Mouse (Mus musculus): Measurements from ENCODE around the gene Msh5. TPM values are rescaled to one million over a fixed set of nuclear protein-coding genes. Genes with fewer than 3 reads are reported as not detected.

The Msh5 gene
- total and polyA plus RNA-seq, 3 experiments, result 26.3 to 29.0 TPM; not detected in 1

DNA sequence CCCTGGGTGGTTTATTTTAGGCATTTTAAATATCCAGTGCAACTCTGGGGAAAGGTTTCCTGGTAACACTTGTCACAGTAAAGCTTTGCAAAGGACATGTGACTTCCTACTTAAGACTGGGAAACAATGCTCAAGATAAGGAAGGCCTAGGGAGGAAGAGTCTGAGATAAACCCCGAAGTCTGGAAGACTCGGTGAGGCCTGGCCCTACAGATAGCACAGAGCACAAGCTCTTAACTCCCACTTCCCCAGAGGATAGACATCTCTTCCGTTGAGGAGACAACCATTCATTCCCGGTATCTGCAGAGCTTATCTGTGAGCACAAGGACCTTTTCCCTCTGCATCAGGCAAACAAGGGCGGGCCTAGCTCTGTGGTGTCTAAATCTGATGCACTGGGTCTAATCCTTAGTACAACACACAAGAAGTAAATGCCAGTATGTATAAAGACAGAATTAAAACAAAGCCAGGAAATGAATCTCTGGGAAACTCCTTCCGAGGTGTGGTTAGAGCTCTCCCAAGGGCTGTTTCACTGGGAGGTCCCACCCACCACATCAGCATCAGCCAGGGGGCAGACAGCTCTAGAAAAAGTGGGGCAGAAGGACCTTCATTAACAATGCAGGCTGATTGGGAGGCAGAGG lies 24.6 kb downstream of the Msh5 start (continued):
- TF ChIP-seq ETS1 (IDR thresholded peaks at IDR 0.05; ENCODE audit: low read depth, low read length) (peak; percentile 95), BHLHE40 (IDR thresholded peaks at IDR 0.05; ENCODE audit: borderline replicate concordance, low read depth, low read length) (peak; percentile 92), USF2 (IDR thresholded peaks at IDR 0.05; ENCODE audit: borderline replicate concordance in 1 of 2, insufficient read depth in 1 of 2, low read depth in 1 of 2, low read length in 2 of 2) (peak in 1 of 2 experiments; percentile 73; a peak in 2 of 4 replicates)

DNA sequence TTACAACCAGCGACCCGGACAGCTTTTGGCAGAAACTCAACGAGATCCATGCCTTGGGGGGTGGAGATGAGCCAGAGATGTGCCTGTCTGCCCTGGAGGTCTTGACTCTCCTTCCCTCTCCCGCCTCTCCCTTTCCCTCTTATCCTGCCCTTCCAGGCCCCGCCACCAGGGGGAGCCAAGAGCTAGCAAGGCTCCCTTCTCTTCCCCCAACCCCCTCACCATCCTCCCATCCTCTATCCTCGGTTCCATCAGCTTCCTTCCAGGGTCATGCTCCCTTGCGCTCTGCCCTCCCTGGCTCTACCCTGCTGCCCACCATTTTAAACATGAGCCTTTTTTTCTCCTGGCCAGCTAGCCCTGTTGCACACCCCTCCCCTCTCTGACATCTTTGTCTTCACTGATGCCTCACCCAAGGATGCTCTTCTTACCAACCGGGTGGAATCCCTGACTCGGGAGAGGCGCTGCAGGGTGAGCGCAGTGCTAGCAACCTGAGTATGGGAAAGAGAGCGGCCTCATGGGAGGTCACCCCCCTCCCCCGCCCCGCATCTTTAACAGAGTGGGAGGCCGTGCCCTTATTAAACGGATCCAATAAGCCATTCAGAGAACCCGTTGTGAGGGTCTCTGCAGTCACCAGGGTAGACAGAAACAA lies 25.3 kb downstream of the Msh5 start:
- Histone ChIP-seq H3K4me3 (ENCODE audit: control insufficient read depth in 1 of 2, insufficient read depth in 1 of 2, low read depth in 2 of 2, low read length in 2 of 2) (peak overlapping the region in 1 of 2 experiments; percentile 31; a peak in 1 of 4 replicates), H3K9me3 (replicated peaks; ENCODE audit: insufficient read depth, low read length) (no peaks in the 10 kb centered on the region), H3K36me3 (ENCODE audit: control insufficient read depth in 1 of 2, insufficient read depth in 2 of 2, low read length in 2 of 2) (peaks cover 0 to 46% of the 10 kb centered on the region in 2 experiments; a peak in 2 of 4 replicates), H3K79me2 (ENCODE audit: control insufficient read depth, insufficient read depth, low read length, poor library complexity) (peaks cover 29% of the 10 kb centered on the region), H3K4me1 (ENCODE audit: control insufficient read depth in 1 of 2, insufficient read depth in 2 of 2, low read length in 2 of 2) (peaks cover 14 to 58% of the 10 kb centered on the region in 2 experiments), H3K27me3 (ENCODE audit: control insufficient read depth in 1 of 2, insufficient read depth in 2 of 2, low read length in 2 of 2) (no peaks in the 10 kb centered on the region), H3K9ac (ENCODE audit: control insufficient read depth, low read depth, low read length, poor library complexity, severe bottlenecking) (peak overlapping the region; percentile 66), H3K27ac (ENCODE audit: control insufficient read depth, low read depth, low read length) (peak overlapping the region; percentile 96)
- DNase-seq (ENCODE audit: low read depth, low spot score), result peak; percentile 90
- TF ChIP-seq CTCF (IDR thresholded peaks at IDR 0.05 in 2 of 3, conservative IDR thresholded peaks at IDR 0.05 in 1 of 3; ENCODE audit: control insufficient read depth in 1 of 3, insufficient read depth in 1 of 3, low read depth in 2 of 3, low read length in 3 of 3, poor library complexity in 1 of 3, severe bottlenecking in 1 of 3), result peak; percentile 93 to 99 (median 95)
- TF ChIP-seq GABPA (IDR thresholded peaks at IDR 0.05; ENCODE audit: low read depth, low read length), result no peak
- no peak for TF ChIP-seq USF2 (IDR thresholded peaks at IDR 0.05; ENCODE audit: borderline replicate concordance in 1 of 2, insufficient read depth in 1 of 2, low read depth in 1 of 2, low read length in 2 of 2)
- TF ChIP-seq SMC3 (IDR thresholded peaks at IDR 0.05; ENCODE audit: low read depth, low read length), result peak; percentile 90
- peak; percentile 1; the same call in 1 of the 2 replicates for TF ChIP-seq MXI1 (IDR thresholded peaks at IDR 0.05; ENCODE audit: low read depth, low read length)
- TF ChIP-seq HCFC1 (IDR thresholded peaks at IDR 0.05; ENCODE audit: low read depth, low read length), result no peak
- TF ChIP-seq GATA1 (IDR thresholded peaks at IDR 0.05; ENCODE audit: low read depth, low read length), result no peak
- no peak for TF ChIP-seq TAL1 (IDR thresholded peaks at IDR 0.05; ENCODE audit: low read length)
- no peak for TF ChIP-seq KAT2A (conservative IDR thresholded peaks at IDR 0.05; ENCODE audit: low read depth, low read length)
- TF ChIP-seq CHD2 (IDR thresholded peaks at IDR 0.05; ENCODE audit: low read length), result peak; percentile 6; the same call in 1 of the 2 replicates
- peak in 1 of 2 experiments; percentile 45; a peak in 1 of 4 replicates for TF ChIP-seq EP300 (IDR thresholded peaks at IDR 0.05; ENCODE audit: low read depth in 1 of 2, low read length in 2 of 2)
- TF ChIP-seq CHD1 (IDR thresholded peaks at IDR 0.05; ENCODE audit: low read depth, low read length), result no peak
- peak; percentile 80 for TF ChIP-seq ZC3H11A (IDR thresholded peaks at IDR 0.05; ENCODE audit: low read depth, low read length)
- no peak for TF ChIP-seq POLR2AphosphoS5 (IDR thresholded peaks at IDR 0.05; ENCODE audit: borderline replicate concordance, low read depth, low read length)
- TF ChIP-seq BHLHE40 (IDR thresholded peaks at IDR 0.05; ENCODE audit: borderline replicate concordance, low read depth, low read length), result no peak
- peak; percentile 15; the same call in 1 of the 2 replicates for TF ChIP-seq MAZ (IDR thresholded peaks at IDR 0.05; ENCODE audit: low read depth, low read length)
- TF ChIP-seq MAX (IDR thresholded peaks at IDR 0.05; ENCODE audit: low read length), result no peak
- TF ChIP-seq E2F4 (IDR thresholded peaks at IDR 0.05; ENCODE audit: borderline replicate concordance, low read depth, low read length), result no peak
- peak; percentile 15; the same call in 1 of the 2 replicates for TF ChIP-seq ETS1 (IDR thresholded peaks at IDR 0.05; ENCODE audit: low read depth, low read length)
- TF ChIP-seq ZMIZ1 (IDR thresholded peaks at IDR 0.05; ENCODE audit: low read depth, low read length), result no peak; the same call in 1 of the 2 replicates
- no peak for TF ChIP-seq JUND (IDR thresholded peaks at IDR 0.05; ENCODE audit: low read depth, low read length)
- no peak for TF ChIP-seq MYC (IDR thresholded peaks at IDR 0.05; ENCODE audit: low read depth, low read length)
- TF ChIP-seq ZKSCAN1 (IDR thresholded peaks at IDR 0.05; ENCODE audit: low read depth, low read length), result no peak
- TF ChIP-seq UBTF (IDR thresholded peaks at IDR 0.05; ENCODE audit: borderline replicate concordance, insufficient read depth, low read depth, low read length), result no peak
- no peak for TF ChIP-seq SIN3A (IDR thresholded peaks at IDR 0.05; ENCODE audit: low read length)
- peak; percentile 62; the same call in 1 of the 2 replicates for TF ChIP-seq TBP (IDR thresholded peaks at IDR 0.05; ENCODE audit: low read depth, low read length)
- TF ChIP-seq USF1 (IDR thresholded peaks at IDR 0.05; ENCODE audit: low read depth, low read length), result no peak
- TF ChIP-seq NELFE (IDR thresholded peaks at IDR 0.05; ENCODE audit: low read depth, low read length), result no peak
- TF ChIP-seq NRF1 (IDR thresholded peaks at IDR 0.05; ENCODE audit: insufficient read depth, low read depth, low read length, poor library complexity, severe bottlenecking), result no peak
- no peak for TF ChIP-seq MYB (IDR thresholded peaks at IDR 0.05; ENCODE audit: low read depth, low read length)
- TF ChIP-seq RCOR1 (IDR thresholded peaks at IDR 0.05; ENCODE audit: low read depth, low read length), result no peak
- TF ChIP-seq TCF12 (IDR thresholded peaks at IDR 0.05; ENCODE audit: low read depth, low read length), result no peak

All from MEL (cell line).